Mouse (Mus musculus): Measurements from ENCODE around the gene Slfn14.

DNA sequence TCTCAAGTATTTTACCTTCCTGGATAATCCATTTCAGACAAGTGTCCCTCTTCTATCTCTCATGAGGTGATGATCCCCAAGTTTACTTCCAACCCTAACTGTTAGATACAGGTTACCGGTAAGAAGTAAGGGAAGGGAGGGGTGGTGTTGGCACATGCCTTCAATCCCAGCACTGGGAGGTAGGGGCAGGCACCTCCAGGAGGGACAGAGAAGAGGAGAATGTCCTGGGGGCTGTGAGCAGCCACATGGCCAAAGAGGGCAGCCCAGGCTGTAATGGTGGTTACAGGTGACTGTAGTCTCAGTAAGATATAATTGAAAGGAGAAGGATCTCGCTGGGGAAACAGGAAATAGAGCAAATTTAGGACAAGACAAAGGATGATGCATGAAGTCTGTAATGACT, 4.4 kb downstream of the Slfn14 start:
- TF ChIP-seq CTCF (IDR thresholded peaks at IDR 0.05; ENCODE audit: control insufficient read depth, insufficient read depth, insufficient replicate concordance, low read depth, low read length), result no peak
- no peak for TF ChIP-seq POLR2A (IDR thresholded peaks at IDR 0.05; ENCODE audit: control insufficient read depth, low read depth, low read length)

All from testis, adult 2 months (tissue).